Mouse (Mus musculus) brown adipose tissue, adult 24 weeks (tissue): ENCODE results near the gene Rbm34. TPM values are rescaled to one million over a fixed set of nuclear protein-coding genes. Genes with fewer than 3 reads are reported as not detected.

Experiments used
- H3K27ac ChIP-seq: fragments of 200-500 bp; replicated peaks from 2 replicates; pipeline ENCODE4 v1.5.1; 2012; ENCODE audit warnings: low read depth, mild to moderate bottlenecking, low read length
- H3K4me1 ChIP-seq: fragments of 200-500 bp; 2 replicates; pipeline ENCODE4 v1.6.1; 2012; ENCODE audit warnings: low read length, mixed read lengths; ENCODE audit not compliant: control insufficient read depth, insufficient read depth, insufficient read length
- H3K4me3 ChIP-seq: fragments of 200-500 bp; 2 replicates; pipeline ENCODE4 v1.5.1; 2012; ENCODE audit warnings: low read depth, mild to moderate bottlenecking, low read length, moderate library complexity; ENCODE audit not compliant: insufficient read depth
- polyA plus RNA-seq: library from polyadenylated mRNA; stranded (reverse); fragments of >200 nt; gene quantifications from 2 replicates; pipeline ENCODE4 v1.2.4, GENCODE M21; 2012; ENCODE audit not compliant: missing spikeins, insufficient read depth, insufficient read length

The Rbm34 gene
- polyA plus RNA-seq, 1 experiment = 13.1 TPM

- no peak overlapping the region for H3K27ac ChIP-seq
- peaks cover 4% of the 10 kb centered on the region; the same call in 1 of the 2 replicates for H3K4me1 ChIP-seq
- H3K4me3 ChIP-seq = no peak overlapping the region
Observed at GRCm38 (mm10) chr8:126972649-126973048, 1.8 kb upstream of the Rbm34 start.

GRCm38 (mm10) chr8:126972102-126972501 is 1.2 kb upstream of the Rbm34 start:
- Histone ChIP-seq H3K4me3 (no peak overlapping the region), H3K27ac (no peak overlapping the region), H3K4me1 (peaks cover 4% of the 10 kb centered on the region; the same call in 1 of the 2 replicates)

- peak overlapping the region; percentile 70 for H3K4me3 ChIP-seq
- peak overlapping the region; percentile 60 for H3K27ac ChIP-seq
- peaks cover 4% of the 10 kb centered on the region; the same call in 1 of the 2 replicates for H3K4me1 ChIP-seq
Observed at GRCm38 (mm10) chr8:126971314-126971664, 418 bp upstream of the Rbm34 start.

GRCm38 (mm10) chr8:126969546-126969945 is 1.3 kb downstream of the Rbm34 start:
- Histone ChIP-seq H3K27ac (no peak overlapping the region), H3K4me3 (no peak overlapping the region), H3K4me1 (peaks cover 4% of the 10 kb centered on the region; the same call in 1 of the 2 replicates)

GRCm38 (mm10) chr8:126968107-126968506 is 2.8 kb downstream of the Rbm34 start:
- no peak overlapping the region for H3K27ac ChIP-seq
- H3K4me1 ChIP-seq = peaks cover 4% of the 10 kb centered on the region; the same call in 1 of the 2 replicates
- H3K4me3 ChIP-seq = no peak overlapping the region

- Histone ChIP-seq H3K4me3 (no peak overlapping the region), H3K4me1 (peaks cover 2% of the 10 kb centered on the region; the same call in 1 of the 2 replicates), H3K27ac (no peak overlapping the region)
Observed at GRCm38 (mm10) chr8:126965246-126965645, 5.6 kb downstream of the Rbm34 start.

GRCm38 (mm10) chr8:126962871-126963270 is 8.0 kb downstream of the Rbm34 start:
- Histone ChIP-seq H3K27ac (no peak overlapping the region), H3K4me1 (no peaks in the 10 kb centered on the region), H3K4me3 (no peak overlapping the region)

- no peaks in the 10 kb centered on the region for H3K4me1 ChIP-seq
- no peak overlapping the region for H3K27ac ChIP-seq
- no peak overlapping the region for H3K4me3 ChIP-seq
Observed at GRCm38 (mm10) chr8:126961516-126961915, 9.4 kb downstream of the Rbm34 start.

- Histone ChIP-seq H3K27ac (no peak overlapping the region), H3K4me1 (no peaks in the 10 kb centered on the region), H3K4me3 (no peak overlapping the region)
Observed at GRCm38 (mm10) chr8:126951900-126952636, 18.8 kb downstream of the Rbm34 start.

- Histone ChIP-seq H3K4me1 (no peaks in the 10 kb centered on the region), H3K4me3 (no peak overlapping the region), H3K27ac (no peak overlapping the region)
Observed at GRCm38 (mm10) chr8:126949527-126949926, 21.3 kb downstream of the Rbm34 start.

- Histone ChIP-seq H3K4me1 (peaks cover 9% of the 10 kb centered on the region), H3K4me3 (no peak overlapping the region), H3K27ac (no peak overlapping the region)
Observed at GRCm38 (mm10) chr8:126946444-126946843, 24.4 kb downstream of the Rbm34 start.

GRCm38 (mm10) chr8:126945730-126946163 is 25.1 kb downstream of the Rbm34 start, which contains the start of gene Tomm20:
TSS of gene Tomm20 (minus strand) at chr8:126945844.
- H3K27ac ChIP-seq = peak within 1 kb of the TSS; percentile 58
- peak within 1 kb of the TSS; percentile 86 for H3K4me3 ChIP-seq
- H3K4me1 ChIP-seq = peaks cover 9% of the 10 kb centered on the region

- Histone ChIP-seq H3K4me3 (peak overlapping the region; percentile 86), H3K27ac (peak overlapping the region; percentile 44), H3K4me1 (peaks cover 9% of the 10 kb centered on the region)
Observed at GRCm38 (mm10) chr8:126944781-126945691, 25.8 kb downstream of the Rbm34 start.

- peak overlapping the region; percentile 31 for H3K4me3 ChIP-seq
- H3K4me1 ChIP-seq = peaks cover 9% of the 10 kb centered on the region
- H3K27ac ChIP-seq = no peak overlapping the region
Observed at GRCm38 (mm10) chr8:126943565-126943964, 27.3 kb downstream of the Rbm34 start.

GRCm38 (mm10) chr8:126937337-126937736 is 33.5 kb downstream of the Rbm34 start:
- H3K4me3 ChIP-seq = no peak overlapping the region
- no peak overlapping the region for H3K27ac ChIP-seq
- H3K4me1 ChIP-seq = peaks cover 3% of the 10 kb centered on the region; the same call in 1 of the 2 replicates
